Mouse (Mus musculus): ENCODE results near the gene Fggy.

Gene Fggy

DNA sequence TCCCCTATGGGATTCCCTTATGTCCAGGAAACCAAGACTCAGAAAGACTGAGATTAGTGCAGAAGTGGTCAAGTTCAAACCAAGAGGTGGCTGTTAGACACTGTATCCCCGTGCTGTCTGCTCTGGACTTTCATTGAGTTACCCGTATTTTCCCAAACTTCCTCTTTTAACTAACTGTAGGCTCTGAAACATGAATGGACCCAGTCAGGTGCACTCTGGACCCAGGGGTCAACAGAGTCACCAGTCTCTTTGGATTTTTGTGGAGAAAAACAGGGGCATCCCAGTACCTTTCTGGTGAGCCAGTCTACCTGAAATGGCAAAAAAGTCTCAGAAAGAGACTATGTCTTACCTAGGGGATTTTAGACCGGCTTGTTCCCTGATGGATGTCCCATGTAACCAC lies 33.6 kb downstream of the Fggy start:
- no peak for DNase-seq (ENCODE audit: low spot score)

DNA sequence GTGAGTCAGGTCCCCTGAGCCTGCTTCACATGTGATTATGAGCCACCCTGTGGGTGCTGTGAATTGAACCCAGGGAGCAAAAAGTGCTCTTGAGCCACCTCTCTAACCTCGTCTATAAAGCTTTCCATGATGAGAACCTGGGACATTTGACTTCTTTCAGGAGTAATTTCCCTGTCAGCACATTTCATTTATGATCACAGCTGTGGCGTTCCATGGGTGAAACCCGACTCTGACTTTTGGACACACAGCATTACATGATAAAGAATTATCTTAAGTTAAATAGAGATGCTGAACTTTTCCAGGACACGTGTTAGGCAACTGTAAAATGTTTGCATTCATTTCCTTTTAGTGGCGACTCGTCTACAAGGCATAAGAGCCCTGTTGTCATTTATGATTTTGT lies 39.9 kb downstream of the Fggy start:
- DNase-seq (ENCODE audit: low spot score): no peak

DNA sequence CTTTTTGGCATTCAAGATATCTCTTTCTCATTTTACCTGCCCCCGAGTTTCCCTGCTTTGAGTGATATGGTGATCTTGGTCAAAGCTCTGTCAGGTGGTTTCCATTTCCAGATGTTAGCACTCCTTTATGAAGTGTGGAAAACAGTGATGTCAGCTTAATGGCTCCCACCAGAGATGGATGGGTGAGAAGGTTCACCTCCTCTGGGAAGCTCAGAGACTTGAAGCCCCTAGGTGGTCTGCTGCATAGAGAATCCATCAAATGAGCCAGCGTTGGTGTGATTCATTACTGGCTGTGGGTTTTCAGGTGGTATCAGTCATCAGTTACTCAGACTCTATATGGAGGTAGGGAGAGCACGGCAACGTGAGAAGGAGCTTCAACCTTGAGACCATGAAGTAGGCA lies 44.5 kb downstream of the Fggy start:
- DNase-seq (ENCODE audit: low spot score): no peak

DNA sequence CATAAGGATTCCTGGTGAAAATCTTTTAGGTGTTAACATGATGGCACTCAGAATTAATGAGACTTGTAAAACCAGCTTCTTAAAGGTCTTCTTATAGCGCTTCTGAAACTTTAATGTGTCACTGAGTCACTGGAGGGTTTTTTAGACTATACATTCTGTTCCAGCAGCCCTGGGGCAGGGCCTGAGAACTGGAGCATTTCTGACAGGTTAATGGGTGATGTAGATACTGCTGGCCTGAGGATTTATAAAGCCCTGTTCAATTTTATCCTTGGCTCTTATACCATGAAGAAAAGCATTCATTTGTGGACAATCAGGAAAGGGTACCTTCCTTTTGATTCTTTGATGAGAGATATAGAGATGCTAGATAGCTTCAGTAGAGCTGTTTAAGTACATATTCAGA lies 45.9 kb downstream of the Fggy start:
- no peak for DNase-seq (ENCODE audit: low spot score)

DNA sequence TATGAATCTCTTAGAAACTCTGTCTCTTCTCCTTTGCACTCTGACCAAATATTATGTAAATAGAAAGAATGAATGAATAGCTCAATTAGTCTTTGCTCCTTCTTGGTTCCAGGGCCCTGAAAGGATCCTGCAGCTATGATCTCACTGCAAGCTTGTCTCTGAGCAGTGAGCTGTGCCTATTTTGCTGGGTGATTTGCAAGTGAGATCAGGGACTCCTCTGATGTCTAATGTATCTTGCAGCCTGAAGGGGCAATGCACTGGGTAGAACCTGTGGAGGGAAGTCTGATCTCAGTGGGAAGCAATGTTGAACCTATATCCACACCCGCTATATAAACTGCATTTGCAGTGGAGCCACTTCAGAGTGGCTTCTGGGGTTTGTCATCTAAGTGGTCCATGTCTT lies 53.4 kb downstream of the Fggy start:
- no peak for DNase-seq (ENCODE audit: low spot score)

DNA sequence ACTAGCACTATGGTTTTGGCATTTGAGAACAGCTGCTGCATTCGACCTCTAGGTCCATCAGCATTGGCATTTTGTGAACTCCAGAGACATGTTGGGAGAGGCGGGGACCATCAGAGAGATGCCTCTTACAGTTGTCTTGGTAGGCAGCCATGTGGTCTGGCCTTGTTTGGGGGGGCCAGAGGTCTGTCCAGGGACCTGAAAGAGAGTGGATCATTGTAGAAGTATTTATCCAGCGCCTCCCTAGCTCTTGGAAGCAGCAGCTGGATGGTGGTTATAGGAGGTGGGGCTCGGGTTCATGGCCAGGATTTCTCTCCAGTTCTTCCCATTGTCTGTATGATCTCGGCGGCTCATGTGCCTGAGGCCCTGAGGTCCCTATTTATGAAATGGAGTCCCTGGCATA lies 54.1 kb downstream of the Fggy start:
- DNase-seq (ENCODE audit: low spot score): no peak

DNA sequence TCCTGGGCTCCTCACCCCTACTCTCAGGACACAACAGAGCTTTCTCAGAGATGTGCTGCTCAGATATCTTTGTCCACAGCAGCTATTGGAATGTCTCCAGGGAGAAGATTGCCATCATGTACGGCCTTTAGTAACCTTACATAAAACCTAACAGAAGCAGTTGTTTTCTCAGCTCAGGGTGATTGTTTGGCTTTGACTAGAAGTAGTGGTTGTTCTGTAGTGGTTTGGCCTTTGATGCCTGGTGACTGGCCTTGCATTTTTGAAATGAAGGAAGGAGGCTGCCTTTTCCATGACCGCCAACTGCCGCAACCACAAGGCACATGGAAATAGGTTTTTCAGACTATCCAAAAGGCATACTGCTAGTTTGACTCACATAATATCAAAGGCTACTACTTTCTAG lies 63.7 kb downstream of the Fggy start:
- no peak for DNase-seq (ENCODE audit: low spot score)

DNA sequence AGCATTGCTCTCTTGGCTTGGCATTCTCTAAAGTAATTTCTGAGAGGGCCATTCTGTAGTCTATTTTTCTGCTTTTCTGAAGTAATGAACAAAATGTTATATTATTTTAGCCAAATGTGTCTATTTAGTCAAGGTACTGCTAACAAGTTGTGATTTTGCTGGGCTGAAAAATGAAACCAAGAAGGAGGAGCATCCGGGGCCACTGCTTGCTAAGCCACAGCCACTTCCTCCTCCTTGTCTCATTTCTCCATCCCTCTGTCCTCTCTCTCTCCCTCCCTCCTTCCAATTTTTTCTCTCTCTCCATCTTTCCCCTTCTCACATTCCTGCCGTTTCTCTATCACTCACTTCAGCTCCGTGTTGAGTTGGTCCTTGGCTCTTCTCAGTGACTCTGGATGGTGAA lies 67.4 kb downstream of the Fggy start:
- no peak for DNase-seq (ENCODE audit: low spot score)

DNA sequence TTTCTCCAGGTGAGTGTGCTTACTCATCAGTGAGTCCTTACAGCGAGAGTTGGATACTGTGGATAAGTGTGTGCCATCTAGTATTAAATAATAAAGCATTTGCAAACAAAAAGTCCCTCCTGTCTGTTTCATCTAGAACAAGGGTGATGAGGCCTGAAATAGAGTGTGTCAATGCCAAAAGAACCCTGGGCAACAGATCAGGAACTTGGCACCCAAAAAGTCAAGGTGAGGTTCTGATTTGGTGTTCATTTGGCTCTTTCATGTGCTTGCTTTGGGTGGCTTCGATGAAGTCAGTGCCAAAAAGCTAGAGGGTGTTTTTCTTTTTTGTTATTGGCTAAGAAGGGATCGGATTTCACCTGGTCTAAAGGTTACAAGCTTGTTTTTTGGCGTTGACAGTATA lies 68.3 kb downstream of the Fggy start:
- no peak for DNase-seq (ENCODE audit: low spot score)

DNA sequence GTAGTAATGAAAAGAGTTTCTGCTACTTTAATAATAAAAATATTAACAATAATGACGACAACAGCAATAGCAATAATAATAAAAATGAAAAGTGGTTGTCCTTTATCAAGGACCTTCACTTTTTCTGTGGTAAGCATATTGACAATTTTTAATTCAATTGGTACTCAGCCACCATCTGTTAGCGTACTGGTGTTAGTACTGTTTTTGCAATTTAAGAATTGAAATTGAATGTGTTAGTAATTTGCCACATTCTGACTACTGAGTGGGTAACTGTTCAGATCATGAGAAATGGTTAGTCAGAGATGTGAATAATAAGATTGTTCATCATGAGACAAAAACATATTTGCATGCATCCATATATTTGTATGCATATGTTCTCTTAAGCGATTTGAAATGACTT lies 68.9 kb downstream of the Fggy start:
- DNase-seq (ENCODE audit: low spot score): no peak

DNA sequence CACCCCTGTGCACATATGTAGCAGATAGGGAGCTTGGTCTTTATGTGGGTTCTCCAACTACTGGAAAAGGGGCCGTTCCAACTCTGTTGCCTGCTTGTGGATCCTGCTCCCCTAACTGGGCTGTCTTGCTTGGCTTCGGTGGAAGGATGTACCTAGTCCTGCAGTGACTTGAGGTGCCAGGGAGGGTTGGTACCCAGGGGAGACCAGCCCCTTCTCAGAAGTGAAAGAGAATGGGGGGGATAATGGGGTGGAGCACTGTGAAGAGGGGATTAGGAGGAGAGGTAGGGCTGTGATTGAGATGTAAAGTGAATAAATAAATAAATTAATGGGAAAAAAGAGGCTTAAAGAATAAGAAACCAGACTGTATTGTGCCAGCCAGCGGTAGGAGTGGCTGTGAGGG lies 77.6 kb downstream of the Fggy start:
- DNase-seq (ENCODE audit: low spot score): no peak

DNA sequence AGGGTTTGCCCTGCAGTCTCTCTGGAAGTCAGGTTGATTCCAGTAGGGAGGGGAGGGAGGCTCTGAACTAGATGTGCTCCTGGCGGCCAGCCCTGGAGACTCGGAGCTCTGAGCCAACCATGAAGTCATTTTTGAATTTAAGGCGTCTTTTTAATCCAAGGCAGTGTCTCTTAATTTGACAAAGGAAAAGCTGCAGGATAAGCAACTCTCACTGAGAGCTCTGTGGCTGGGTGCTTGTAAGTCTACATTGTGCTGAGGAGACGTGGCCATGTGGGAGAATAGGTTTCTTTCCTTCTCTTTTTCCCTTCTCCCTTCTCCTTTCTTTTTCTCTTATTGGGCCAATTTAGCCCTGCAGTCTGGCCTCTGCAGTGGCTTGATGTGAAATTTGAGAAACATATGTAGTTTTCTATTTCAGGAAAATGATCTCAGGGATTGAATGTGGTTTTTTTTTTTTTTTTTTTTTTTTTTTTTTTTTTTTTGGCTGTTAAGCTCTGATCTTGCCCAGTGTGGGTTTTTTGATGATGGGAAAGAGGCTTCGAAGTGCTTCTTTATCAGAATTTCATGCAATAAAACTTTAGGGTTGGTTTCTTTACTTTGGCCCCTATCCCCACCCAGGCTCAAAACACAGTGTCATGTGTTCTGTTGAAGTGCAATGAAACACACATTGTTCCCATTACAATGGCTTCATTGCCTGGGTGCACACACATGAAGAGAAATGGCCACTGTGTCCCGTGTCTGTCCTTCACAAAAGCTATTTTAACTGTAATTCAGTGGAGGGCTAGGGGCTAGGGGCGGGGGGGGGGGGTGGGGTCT lies 79.8 kb downstream of the Fggy start:
- no peak for DNase-seq (ENCODE audit: low spot score)

DNA sequence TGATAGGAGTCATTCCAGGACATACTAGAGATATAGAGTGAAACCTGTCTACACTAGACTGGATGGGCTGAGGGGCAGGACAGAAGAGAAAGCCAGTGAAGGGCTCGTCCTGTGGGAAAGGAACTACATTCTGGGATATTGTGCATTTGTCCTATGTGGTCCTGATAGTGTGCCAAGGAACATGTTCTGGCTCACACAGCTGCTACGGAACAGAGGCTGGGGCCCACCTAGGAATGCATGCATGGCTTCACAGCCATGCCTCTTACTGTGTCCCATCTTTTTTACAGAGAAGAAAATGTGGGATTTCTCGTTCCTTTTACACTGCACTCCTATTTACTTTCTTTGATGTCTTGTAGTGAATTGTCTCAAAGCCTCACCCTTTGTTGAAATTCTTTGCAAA lies 80.8 kb downstream of the Fggy start:
- DNase-seq (ENCODE audit: low spot score): no peak

DNA sequence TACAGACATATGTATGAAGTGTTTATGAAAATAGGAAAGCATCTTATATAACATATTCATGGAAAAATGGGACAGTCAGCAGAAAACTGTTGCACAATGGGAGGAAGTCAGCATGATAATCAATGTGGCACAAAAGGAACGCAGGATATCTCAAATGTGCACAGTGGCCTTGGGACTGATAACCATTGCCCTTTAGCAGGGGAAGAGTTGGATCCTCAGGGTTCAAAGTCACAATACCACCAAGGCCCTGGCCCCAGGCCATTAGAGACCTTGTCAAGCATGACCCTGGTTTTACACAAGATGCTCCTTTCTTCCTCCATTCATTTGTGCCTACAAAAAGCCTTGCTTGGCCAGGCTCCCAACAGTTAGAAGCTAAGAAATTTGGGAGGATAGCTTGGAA lies 83.5 kb downstream of the Fggy start:
- DNase-seq (ENCODE audit: low spot score): no peak

DNA sequence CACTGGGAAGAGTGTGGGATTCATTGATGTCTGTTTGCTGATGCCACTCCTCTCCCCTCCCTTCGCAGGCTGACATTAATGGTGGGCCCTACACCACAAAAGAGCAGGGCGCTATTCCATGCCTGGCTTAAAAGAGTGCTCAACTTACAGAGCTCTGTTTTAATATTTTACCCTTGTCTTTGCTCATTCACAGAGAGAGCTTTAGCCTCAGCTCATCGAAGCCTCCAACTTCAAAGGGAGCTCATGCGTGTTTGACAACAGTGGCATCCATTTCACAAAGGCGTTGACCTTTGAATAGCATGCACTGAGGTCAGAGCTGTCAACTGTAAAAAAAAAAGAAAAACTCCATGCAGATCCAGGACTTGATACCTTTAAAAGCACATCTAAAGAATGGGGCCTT lies 86.7 kb downstream of the Fggy start:
- DNase-seq (ENCODE audit: low spot score): no peak

DNA sequence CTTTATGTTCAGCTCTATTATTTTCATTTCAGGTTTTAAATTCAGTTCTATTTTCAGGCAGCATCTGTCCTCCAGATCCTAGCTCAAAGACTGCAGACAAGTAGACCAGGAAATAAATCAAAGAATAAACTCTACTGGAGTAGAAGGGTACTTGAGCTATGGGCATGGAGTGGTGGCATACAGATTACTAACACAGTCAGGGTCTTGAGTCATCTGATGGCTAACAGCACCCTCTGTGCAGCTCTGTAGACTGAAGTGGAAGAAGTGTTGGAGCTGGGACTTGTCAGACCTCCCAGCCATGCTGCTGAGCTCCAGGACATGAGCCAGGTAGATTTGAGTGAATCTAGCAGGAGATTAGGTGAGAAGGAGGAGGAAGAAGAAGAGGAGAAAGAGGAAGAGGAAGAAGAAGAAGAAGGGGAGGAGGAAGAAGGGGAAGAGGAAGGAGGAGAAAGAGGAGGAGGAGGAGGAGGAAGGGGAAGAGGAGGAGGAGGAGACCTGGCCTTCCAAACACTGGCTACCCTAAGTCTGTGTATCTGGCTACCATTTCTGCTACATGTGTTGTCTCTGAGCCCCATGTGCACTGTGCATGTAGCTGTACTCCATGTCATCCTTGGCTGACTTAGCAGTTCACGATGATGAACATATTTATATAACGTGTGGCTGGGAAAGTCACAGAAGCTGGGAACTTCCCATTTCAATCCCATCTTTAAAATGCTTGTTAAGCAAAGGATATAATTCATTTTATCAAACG lies 91.7 kb downstream of the Fggy start:
- no peak for DNase-seq (ENCODE audit: low spot score)

DNA sequence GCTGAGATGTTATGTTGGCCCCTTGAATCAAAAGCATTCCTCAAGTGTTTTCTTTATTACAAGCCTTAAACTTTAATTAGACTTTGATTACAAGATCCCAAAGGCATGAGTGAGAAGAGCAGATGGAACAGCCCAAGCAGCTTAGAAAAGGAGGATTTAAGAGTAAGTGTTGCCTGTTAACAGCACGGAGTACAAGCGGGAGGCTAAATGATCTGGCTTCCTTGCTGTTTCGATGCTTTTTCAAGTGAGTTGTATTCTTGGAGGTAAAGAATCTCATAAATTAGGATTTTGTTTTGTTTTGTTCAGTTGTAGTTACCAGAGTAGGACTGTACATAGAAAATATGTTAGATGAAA lies 92.2 kb downstream of the Fggy start:
- DNase-seq (ENCODE audit: low spot score): no peak

DNA sequence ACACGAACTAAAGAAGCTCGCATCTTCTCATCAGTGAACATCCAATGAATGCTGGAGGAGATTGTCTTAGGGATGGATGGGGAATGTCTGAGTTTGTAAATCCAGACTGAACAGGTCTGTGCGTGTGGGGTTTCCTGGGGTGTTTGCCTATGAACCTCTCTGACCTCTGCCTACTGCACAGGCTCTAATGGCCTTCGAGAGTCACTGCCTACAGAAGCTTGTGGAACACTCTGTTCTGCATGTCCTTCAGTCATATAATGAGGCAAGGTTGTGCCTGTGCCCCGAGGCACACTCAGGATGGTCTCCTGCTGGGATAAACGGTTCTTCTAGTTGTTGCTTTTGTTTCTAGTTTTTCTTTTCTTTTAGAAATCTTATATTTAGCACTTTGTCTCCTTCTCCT lies 92.7 kb downstream of the Fggy start:
- DNase-seq (ENCODE audit: low spot score): no peak

DNA sequence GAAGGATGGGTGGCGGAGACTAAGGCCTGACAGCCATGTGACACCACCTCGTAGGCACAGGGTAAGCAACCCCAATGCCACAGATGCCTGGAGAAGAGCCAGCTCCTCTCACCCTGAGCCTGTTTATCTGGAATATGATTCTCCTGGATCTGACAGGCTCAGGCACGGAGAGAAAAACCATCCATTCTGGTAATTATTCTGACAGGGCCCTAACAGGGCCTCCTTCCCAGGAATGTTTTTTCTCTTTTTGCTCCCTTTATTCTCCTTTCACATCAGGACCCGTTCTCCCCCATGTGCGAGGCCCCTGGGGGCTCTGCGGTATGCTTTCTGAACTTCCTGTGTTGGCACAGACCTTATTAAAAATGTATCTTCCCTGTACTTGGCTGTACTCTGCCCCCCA lies 94.7 kb downstream of the Fggy start:
- DNase-seq (ENCODE audit: low spot score): no peak

DNA sequence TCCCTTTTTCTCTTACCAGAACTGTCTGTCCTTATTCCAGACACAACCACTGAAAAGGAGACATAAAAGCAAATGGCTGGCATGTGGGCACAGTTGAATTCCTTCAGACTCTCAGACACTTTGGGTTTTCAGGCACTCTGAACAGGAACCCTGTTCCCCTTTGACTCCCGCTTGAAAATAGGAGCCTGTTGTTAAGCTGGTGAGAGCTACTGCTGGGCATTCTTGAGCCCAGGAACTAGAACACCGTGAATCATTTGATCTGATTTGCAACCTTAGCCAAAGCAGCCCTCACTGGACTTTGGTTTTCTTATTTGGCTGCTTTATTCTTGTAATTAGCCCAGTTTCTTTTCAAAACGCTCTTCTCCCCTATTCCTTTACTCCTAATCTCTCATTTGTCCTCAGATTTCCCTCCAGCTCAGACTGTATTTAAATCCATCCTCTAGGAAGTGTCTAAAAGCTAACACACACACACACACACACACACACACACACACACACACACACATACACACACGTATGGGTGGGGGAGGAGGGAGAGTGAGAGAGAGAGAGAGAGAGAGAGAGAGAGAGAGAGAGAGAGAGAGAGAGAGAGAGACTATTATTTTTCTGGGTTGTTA lies 96.1 kb downstream of the Fggy start:
- DNase-seq (ENCODE audit: low spot score): no peak

DNA sequence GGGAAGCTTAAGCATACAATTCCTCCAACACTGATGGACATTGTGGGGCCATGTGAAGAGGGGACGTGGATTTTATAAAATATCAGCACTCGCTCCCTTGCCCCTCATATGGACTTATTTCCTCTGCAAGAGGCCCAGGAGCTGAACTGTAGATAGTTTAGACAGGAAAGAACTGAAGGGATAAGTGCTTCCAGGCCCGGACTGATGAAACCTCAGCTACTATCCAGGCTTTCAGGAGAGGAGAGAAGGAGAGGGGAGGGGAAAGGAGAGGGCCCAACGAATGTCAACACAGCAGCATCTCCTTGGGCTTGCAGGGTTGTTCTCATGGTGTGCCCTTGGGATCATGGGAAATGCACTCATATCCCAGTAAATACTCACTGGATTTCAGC lies 96.6 kb downstream of the Fggy start:
- DNase-seq (ENCODE audit: low spot score): no peak

DNA sequence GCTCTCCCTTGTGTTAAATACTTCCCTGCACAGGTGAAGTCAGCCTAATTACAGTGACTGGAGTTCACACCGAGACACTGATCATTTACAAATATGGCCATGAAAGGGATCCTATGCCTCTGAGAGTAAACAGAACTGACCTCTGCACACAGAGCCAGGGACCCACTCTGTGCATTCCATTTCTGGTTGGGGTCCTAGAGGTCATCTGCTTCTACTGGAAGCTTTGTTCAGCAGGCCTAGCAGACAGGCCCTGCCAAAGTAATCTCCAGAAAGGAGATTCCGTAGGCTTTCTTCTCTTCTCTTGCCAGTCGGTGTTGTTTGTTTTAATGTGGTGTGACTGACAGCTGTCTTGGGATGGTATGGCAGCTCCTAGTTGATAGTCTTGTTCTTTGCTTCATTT lies 101.7 kb downstream of the Fggy start:
- no peak for DNase-seq (ENCODE audit: low spot score)

DNA sequence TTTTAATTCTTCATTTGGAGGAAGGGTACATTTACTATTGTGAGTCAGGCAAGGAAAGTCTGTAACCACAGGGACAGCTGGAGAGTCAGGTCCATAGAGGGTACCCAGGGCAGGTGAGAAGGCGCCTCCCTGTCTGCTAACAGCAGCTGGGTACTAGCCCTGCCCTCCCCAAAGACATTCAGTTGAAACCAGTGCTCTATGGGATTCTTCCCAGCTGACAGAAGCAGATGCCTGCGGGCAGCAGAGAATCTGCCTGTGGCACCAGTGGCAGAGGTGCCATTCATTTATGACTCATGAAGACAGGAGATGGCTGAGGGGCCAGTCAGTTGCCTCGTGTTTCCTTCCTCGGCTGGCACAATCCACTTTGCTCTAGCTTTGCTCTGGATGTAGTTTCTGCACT lies 106.3 kb downstream of the Fggy start:
- DNase-seq (ENCODE audit: low spot score): no peak

DNA sequence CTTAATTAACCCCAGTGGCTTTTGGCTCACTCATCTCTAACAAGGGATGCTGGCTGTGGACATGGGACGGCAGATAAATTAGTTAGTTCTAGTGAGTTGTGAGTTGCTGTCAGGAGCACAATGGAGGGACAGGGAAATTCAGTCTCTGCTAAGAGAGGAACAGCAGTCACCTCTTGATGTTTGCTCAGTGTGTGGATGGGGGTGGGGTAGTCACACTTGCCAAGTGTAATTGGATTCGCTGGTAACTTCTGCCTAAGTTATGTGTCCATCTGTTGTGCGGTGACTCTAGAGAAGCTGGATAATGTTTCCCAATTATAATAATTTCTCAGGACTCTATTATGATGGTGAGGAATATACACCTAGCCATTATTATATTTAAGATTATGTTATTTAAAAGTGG lies 107.0 kb downstream of the Fggy start:
- no peak for DNase-seq (ENCODE audit: low spot score)
